14 mouse cellular contexts compared by ENCODE assay signal in the genomic region with DNA sequence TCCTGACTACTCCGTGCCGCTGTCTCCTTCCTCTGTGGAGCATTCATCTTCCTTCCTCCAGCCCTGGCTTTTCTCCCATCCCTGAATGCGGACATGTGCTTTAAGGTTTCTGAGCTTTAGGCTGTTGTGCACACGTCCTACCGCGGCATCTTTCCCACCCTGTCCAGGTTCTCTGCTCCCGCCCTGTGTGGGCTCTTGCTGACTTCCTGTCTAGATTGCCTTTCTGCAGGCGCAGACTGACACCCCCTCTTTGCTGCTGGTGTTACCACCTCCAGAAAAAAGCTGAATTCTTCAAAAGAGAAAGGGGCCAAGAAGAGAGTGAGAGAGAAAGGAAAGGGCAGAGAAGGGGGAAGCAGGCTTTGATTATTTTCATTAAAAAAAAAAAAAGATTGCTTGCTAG.
"Had no signal": no experiment of that assay in that cellular context is flagged by ENCODE, and none has a peak within 500 bp of the region (broad histone marks: within the 10 kb centered on the region; RNA-seq: fewer than 3 reads in every experiment).

No protein-coding gene starts in this region.

- H3K4me3 ChIP-seq: layer of hippocampus, adult 2 months; lung, embryonic 15.5 days had no signal

- H3K27me3 ChIP-seq: lung, embryonic 15.5 days had no signal

- H3K4me2 ChIP-seq: liver, embryonic 11.5 days; lung, embryonic 15.5 days; midbrain, embryonic 11.5 days had no signal

- H3K36me3 ChIP-seq: lung, embryonic 15.5 days had no signal

- H3K9ac ChIP-seq: liver, embryonic 14.5 days; liver, postnatal 0 days; lung, embryonic 15.5 days had no signal

- H3K27ac ChIP-seq: kidney, postnatal 0 days; layer of hippocampus, adult 2 months; liver, embryonic 14.5 days; lung, embryonic 15.5 days had no signal

- DNase-seq: kidney, postnatal 25 days; layer of hippocampus, adult 9-11 months; liver, postnatal 0 days; lung, postnatal 10 days; lung, postnatal 4 days; midbrain, embryonic 14.5 days; thymus, adult 18-20 months; thymus, postnatal 36 days had no signal

- ATAC-seq: liver, postnatal 0 days had no signal

- H3K9me3 ChIP-seq: lung, embryonic 15.5 days had no signal
